Mouse (Mus musculus) liver, embryonic 11.5 days (tissue): ENCODE data around the gene Cplane1. TPM values are rescaled to one million over a fixed set of nuclear protein-coding genes. Genes with fewer than 3 reads are reported as not detected.

ENCODE experiments used
- ATAC-seq: fragments of 200-750 bp; cut with Nextera tagmentation; replicated peaks from 2 replicates; pipeline ENCODE4 v1.8.0; 2017; ENCODE audit warnings: moderate number of reproducible peaks, mild to moderate bottlenecking, moderate TSS enrichment, moderate library complexity; ENCODE audit not compliant: low FRiP score
- DNase-seq: peaks from one replicate; pipeline ENCODE4 v3.0.0-alpha.2; 2017; ENCODE audit warnings: low spot score
- H3K27ac ChIP-seq: fragments of 300-500 bp; sonication (generic); 2 replicates; pipeline ENCODE4 v1.5.1; 2014; ENCODE audit warnings: mild to moderate bottlenecking, low read depth, low read length, control low read depth
- H3K27me3 ChIP-seq: fragments of 300-500 bp; sonication (generic); replicated peaks from 2 replicates; pipeline ENCODE4 v1.6.1; 2014; ENCODE audit warnings: low read length, mixed read lengths; ENCODE audit not compliant: control insufficient read depth, insufficient read depth
- H3K36me3 ChIP-seq: fragments of 300-500 bp; sonication (generic); 2 replicates; pipeline ENCODE4 v1.6.1; 2014; ENCODE audit warnings: mild to moderate bottlenecking, low read length, moderate library complexity, mixed read lengths; ENCODE audit not compliant: control insufficient read depth, insufficient read depth
- H3K4me1 ChIP-seq: fragments of 300-500 bp; sonication (generic); replicated peaks from 2 replicates; pipeline ENCODE4 v1.6.1; 2014; ENCODE audit warnings: low read length, mixed read lengths; ENCODE audit not compliant: control insufficient read depth, insufficient read depth
- H3K4me2 ChIP-seq: fragments of 300-500 bp; sonication (generic); 2 replicates; pipeline ENCODE4 v1.6.1; 2014; ENCODE audit warnings: mild to moderate bottlenecking, control low read depth, moderate library complexity
- H3K4me3 ChIP-seq: fragments of 300-500 bp; sonication (generic); 2 replicates; pipeline ENCODE4 v1.5.1; 2014; ENCODE audit warnings: low read depth, low read length, control low read depth
- H3K9ac ChIP-seq: fragments of 300-500 bp; sonication (generic); 2 replicates; pipeline ENCODE4 v1.6.1; 2014; ENCODE audit warnings: low read depth, low read length, control low read depth
- H3K9me3 ChIP-seq: fragments of 300-500 bp; sonication (generic); 2 replicates; pipeline ENCODE4 v1.6.1; 2016; ENCODE audit warnings: low read length, inconsistent platforms, mixed read lengths; ENCODE audit not compliant: control insufficient read depth
- WGBS: fragments of 180-500 bp; shearing (Covaris S2); extraction: QIAGEN DNeasy Blood & Tissue Kit; methylation state at CpG from one replicate; pipeline ENCODE4 v1.1.7; 2014; 5-methylcytosine and 5-hydroxymethylcytosine counted together
- polyA plus RNA-seq: library from polyadenylated mRNA; unstranded; fragments of >200 nt; fragmentation: Nextera tagmentation; extraction: Ambion mirVana; gene quantifications from 2 replicates; pipeline ENCODE4 v1.2.1, GENCODE M21; 2014

Gene Cplane1
- polyA plus RNA-seq, 1 experiment from 2014 or later: 4.9 TPM

GRCm38 (mm10) chr15:8279320-8279779 is 110.4 kb downstream of the Cplane1 start:
- Histone ChIP-seq H3K36me3 (no peaks in the 10 kb centered on the region), H3K9me3 (no peaks in the 10 kb centered on the region), H3K4me2 (peak overlapping the region; percentile 59), H3K9ac (0 out of 2 replicates have a peak overlapping the region, but pooled peaks have one; percentile 0), H3K27ac (no peak overlapping the region), H3K27me3 (no peaks in the 10 kb centered on the region), H3K4me3 (peak overlapping the region; percentile 34), H3K4me1 (no peaks in the 10 kb centered on the region)
- 47% methylated on average over 17 of the region's 17 CpGs for WGBS
- peak; percentile 36 for DNase-seq
- ATAC-seq: peak; percentile 56; the same call in 1 of the 2 replicates

GRCm38 (mm10) chr15:8279929-8280610 is 111.2 kb downstream of the Cplane1 start:
- H3K36me3 ChIP-seq: no peaks in the 10 kb centered on the region
- no peak overlapping the region for H3K9ac ChIP-seq
- peak overlapping the region; percentile 34 for H3K4me3 ChIP-seq
- no peaks in the 10 kb centered on the region for H3K9me3 ChIP-seq
- no peaks in the 10 kb centered on the region for H3K4me1 ChIP-seq
- no peak for DNase-seq
- peak overlapping the region; percentile 59 for H3K4me2 ChIP-seq
- no peaks in the 10 kb centered on the region for H3K27me3 ChIP-seq
- no peak for ATAC-seq
- no peak overlapping the region for H3K27ac ChIP-seq
- WGBS: 64% methylated on average over 19 of the region's 20 CpGs

- Histone ChIP-seq H3K4me1 (no peaks in the 10 kb centered on the region), H3K4me3 (no peak overlapping the region), H3K36me3 (no peaks in the 10 kb centered on the region), H3K9me3 (no peaks in the 10 kb centered on the region), H3K27me3 (no peaks in the 10 kb centered on the region), H3K4me2 (no peak overlapping the region), H3K9ac (no peak overlapping the region), H3K27ac (no peak overlapping the region)
- no peak for ATAC-seq
- DNase-seq: no peak
- 73% methylated on average over 7 of the region's 7 CpGs for WGBS
Observed at GRCm38 (mm10) chr15:8281701-8282100, 112.8 kb downstream of the Cplane1 start.

- Histone ChIP-seq H3K9ac (no peak overlapping the region), H3K27ac (no peak overlapping the region), H3K4me3 (no peak overlapping the region), H3K27me3 (no peaks in the 10 kb centered on the region), H3K36me3 (no peaks in the 10 kb centered on the region), H3K4me1 (no peaks in the 10 kb centered on the region), H3K4me2 (no peak overlapping the region), H3K9me3 (no peaks in the 10 kb centered on the region)
- DNase-seq (no peak), ATAC-seq (no peak)
- WGBS: 81% methylated on average over 2 of the region's 2 CpGs
Observed at GRCm38 (mm10) chr15:8282155-8282554, 113.2 kb downstream of the Cplane1 start.

- peaks cover 26% of the 10 kb centered on the region for H3K36me3 ChIP-seq
- no peak for DNase-seq
- H3K9ac ChIP-seq: no peak overlapping the region
- H3K4me2 ChIP-seq: no peak overlapping the region
- H3K27ac ChIP-seq: no peak overlapping the region
- H3K27me3 ChIP-seq: no peaks in the 10 kb centered on the region
- 94% methylated on average over 14 of the region's 14 CpGs for WGBS
- no peak overlapping the region for H3K4me3 ChIP-seq
- H3K9me3 ChIP-seq: no peaks in the 10 kb centered on the region
- no peak for ATAC-seq
- H3K4me1 ChIP-seq: no peaks in the 10 kb centered on the region
Observed at GRCm38 (mm10) chr15:8291251-8291650, 122.3 kb downstream of the Cplane1 start.

- H3K36me3 ChIP-seq: peaks cover 39% of the 10 kb centered on the region
- H3K27me3 ChIP-seq: no peaks in the 10 kb centered on the region
- DNase-seq (no peak), ATAC-seq (no peak)
- H3K4me3 ChIP-seq: no peak overlapping the region
- no peak overlapping the region for H3K9ac ChIP-seq
- H3K27ac ChIP-seq: no peak overlapping the region
- no peaks in the 10 kb centered on the region for H3K4me1 ChIP-seq
- H3K4me2 ChIP-seq: no peak overlapping the region
- H3K9me3 ChIP-seq: no peaks in the 10 kb centered on the region
- 96% methylated on average over 6 of the region's 6 CpGs for WGBS
Observed at GRCm38 (mm10) chr15:8294150-8294549, 125.2 kb downstream of the Cplane1 start.

- Histone ChIP-seq H3K4me1 (no peaks in the 10 kb centered on the region), H3K9me3 (no peaks in the 10 kb centered on the region), H3K27me3 (no peaks in the 10 kb centered on the region), H3K4me3 (no peak overlapping the region), H3K36me3 (peaks cover 30% of the 10 kb centered on the region), H3K4me2 (no peak overlapping the region), H3K9ac (no peak overlapping the region), H3K27ac (no peak overlapping the region)
- DNase-seq (no peak), ATAC-seq (no peak)
- 89% methylated on average over 10 of the region's 10 CpGs for WGBS
Observed at GRCm38 (mm10) chr15:8302944-8303343, 134.0 kb downstream of the Cplane1 start.

GRCm38 (mm10) chr15:8305474-8305873 is 136.6 kb downstream of the Cplane1 start:
- ATAC-seq (peak; percentile 56; the same call in 1 of the 2 replicates), DNase-seq (no peak)
- Histone ChIP-seq H3K9ac (no peak overlapping the region), H3K4me1 (no peaks in the 10 kb centered on the region), H3K4me2 (no peak overlapping the region), H3K27me3 (no peaks in the 10 kb centered on the region), H3K4me3 (no peak overlapping the region), H3K36me3 (peaks cover 23% of the 10 kb centered on the region), H3K9me3 (no peaks in the 10 kb centered on the region), H3K27ac (no peak overlapping the region)
- 68% methylated on average over 1 of the region's 1 CpGs for WGBS

- WGBS: 84% methylated on average over 4 of the region's 4 CpGs
- Histone ChIP-seq H3K9me3 (no peaks in the 10 kb centered on the region), H3K27me3 (no peaks in the 10 kb centered on the region), H3K4me1 (no peaks in the 10 kb centered on the region), H3K27ac (no peak overlapping the region), H3K4me3 (no peak overlapping the region), H3K9ac (no peak overlapping the region), H3K36me3 (peaks cover 17% of the 10 kb centered on the region), H3K4me2 (no peak overlapping the region)
- ATAC-seq: no peak
- DNase-seq: no peak
Observed at GRCm38 (mm10) chr15:8317381-8317780, 148.5 kb downstream of the Cplane1 start.
